Mouse (Mus musculus) T-helper 2 cell (primary cell): Measurements from ENCODE around the gene Tmc1.

Experiments
- in situ Hi-C: fragments of 300-600 bp; cut with MboI, MseI; formaldehyde crosslinking; loops from one replicate; pipeline ENCODE4 v1.15.1; 2025; ENCODE audit warnings: high pct_unique_total_duplicates

Tmc1 gene

GRCm38 (mm10) chr19:20953874-20954273, at the start of gene Tmc1:
TSS of gene Tmc1 (minus strand) at chr19:20954202.
- in situ Hi-C loops: no loop called here

DNA sequence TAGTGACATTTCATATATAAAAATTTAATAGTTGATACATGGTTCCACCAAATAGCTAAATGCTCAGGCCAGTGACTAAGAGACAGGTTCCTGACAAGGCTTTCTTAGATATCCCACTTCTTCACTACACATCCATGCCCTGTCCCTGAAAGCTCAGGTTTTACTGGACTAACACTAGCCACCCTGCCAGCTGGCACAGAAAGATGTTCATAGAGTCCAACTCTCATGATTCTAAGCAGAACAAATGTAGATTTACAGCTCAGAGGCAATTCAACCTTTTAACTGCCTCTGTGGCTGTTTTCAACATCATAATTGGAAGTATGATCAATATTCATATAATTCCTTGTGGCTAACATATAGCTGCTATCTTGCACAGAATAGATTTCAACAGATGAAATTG, 47.5 kb upstream of the Tmc1 start:
- in situ Hi-C loops: no loop called here

GRCm38 (mm10) chr19:20979244-20979643, 25.2 kb upstream of the Tmc1 start:
- in situ Hi-C loops: no loop called here

- in situ Hi-C loops: no loop called here
Observed at GRCm38 (mm10) chr19:20978148-20978547, 24.1 kb upstream of the Tmc1 start.

DNA sequence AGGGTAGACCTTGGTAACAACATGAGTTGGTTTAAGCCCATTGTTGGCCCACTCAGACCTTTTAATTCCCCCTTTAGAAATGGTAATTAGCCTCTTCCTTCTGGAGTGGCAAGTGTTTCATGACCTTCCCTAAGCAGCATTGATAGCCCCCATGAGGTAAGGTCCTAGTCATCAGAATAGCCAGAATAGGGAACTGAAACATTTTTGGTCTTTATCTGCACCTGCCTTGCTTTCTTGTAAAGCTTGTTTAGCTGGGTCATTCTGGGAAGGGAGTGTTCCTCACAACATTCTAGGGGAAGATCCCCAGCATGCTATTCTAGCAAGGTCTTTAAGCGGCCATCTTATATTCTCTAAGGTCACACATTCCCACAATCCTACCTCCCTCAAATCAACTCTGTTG, 17.9 kb upstream of the Tmc1 start:
- in situ Hi-C loops: no loop called here

- in situ Hi-C loops: no loop called here
Observed at GRCm38 (mm10) chr19:20954815-20955214, 813 bp upstream of the Tmc1 start.

- in situ Hi-C loops: no loop called here
Observed at GRCm38 (mm10) chr19:20944446-20944845, 9.6 kb downstream of the Tmc1 start.

- in situ Hi-C loops: no loop called here
Observed at GRCm38 (mm10) chr19:20924282-20924681, 29.7 kb downstream of the Tmc1 start.

GRCm38 (mm10) chr19:20923336-20924211, 30.4 kb downstream of the Tmc1 start:
- in situ Hi-C loops: no loop called here

DNA sequence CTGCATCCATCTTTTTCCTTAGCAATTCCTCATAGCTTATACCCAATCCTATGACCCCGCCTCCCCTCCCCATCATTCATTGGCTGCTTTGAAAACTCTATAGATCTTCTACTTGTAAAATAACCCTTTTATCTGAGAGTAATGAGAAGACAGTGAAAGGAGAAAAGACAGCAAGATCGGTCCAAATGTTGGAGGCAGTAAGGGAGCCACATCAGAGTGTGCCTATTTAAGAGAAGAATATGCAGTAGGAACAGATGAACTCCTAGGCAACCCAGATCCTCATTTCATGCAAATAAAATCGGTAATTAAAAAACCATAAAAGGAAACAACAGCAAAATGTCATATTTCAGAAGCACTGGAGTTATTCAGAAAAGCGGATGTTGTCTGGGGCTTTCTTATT, 35.8 kb downstream of the Tmc1 start:
- in situ Hi-C loops: no loop called here

DNA sequence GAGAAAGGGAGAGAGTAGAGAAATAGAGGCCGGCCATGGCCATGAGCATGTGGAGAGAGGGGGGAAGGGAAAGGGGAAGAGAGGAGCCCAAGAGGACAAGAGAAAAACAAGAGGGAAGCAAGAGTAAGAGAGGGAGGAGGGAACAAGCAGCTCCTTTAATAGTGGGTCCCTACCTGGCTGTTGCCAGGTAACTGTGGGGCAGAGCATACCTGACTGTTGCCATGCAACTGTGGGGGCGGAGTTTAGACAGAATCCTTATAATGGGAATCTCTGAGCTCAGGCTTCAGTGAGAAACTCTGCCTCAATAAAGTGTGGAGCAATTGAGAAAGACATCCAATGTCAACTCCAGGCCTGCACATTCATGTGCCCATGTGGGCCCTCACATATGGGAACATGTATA, 38.9 kb downstream of the Tmc1 start:
- in situ Hi-C loops: no loop called here

GRCm38 (mm10) chr19:20910356-20910755, 43.6 kb downstream of the Tmc1 start:
- in situ Hi-C loops: no loop called here

- in situ Hi-C loops: no loop called here
Observed at GRCm38 (mm10) chr19:20881205-20881604, 72.8 kb downstream of the Tmc1 start.

DNA sequence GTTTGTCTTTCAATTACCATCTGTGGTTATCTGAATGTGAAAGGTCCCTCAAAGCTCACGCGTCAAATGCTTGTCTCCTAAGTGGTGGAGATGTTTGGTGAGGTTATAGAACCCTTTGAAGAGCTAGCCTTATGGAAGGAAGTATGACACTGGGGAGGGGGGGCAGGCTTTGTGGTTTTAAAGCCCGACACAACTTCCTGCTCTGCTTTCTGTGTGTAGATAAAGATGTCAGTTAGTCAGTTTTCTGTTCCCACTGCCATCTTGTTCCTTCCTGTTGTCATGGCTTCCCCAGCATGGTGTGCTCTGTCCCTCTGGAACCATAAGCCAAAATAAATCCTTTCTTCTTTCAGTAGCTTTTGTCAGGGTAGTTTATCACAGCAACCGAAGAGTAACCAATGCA, 78.1 kb downstream of the Tmc1 start:
- in situ Hi-C loops: no loop called here

GRCm38 (mm10) chr19:20861779-20862178, 92.2 kb downstream of the Tmc1 start:
- in situ Hi-C loops: no loop called here

GRCm38 (mm10) chr19:20860270-20860669, 93.7 kb downstream of the Tmc1 start:
- in situ Hi-C loops: no loop called here

- in situ Hi-C loops: no loop called here
Observed at GRCm38 (mm10) chr19:20857819-20858218, 96.2 kb downstream of the Tmc1 start.

DNA sequence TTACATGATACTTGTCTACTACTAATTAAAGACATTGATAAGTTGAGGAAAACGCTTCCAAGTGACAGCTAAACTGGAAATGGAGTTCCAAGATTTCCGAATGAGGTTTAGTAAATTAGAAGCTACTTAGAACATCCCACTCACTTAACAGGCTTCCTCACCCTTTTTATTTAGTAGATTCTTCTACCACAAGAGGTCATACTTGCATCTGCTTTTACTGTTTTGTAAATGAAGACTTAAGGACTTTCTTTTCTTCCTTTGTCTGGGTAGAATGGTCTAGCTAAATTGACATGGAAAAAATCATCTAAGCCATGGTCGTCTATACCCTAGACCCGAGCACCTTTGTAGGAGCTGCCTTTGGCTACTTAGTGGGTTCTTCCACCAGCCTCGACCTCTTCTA, 105.1 kb downstream of the Tmc1 start:
- in situ Hi-C loops: no loop called here

DNA sequence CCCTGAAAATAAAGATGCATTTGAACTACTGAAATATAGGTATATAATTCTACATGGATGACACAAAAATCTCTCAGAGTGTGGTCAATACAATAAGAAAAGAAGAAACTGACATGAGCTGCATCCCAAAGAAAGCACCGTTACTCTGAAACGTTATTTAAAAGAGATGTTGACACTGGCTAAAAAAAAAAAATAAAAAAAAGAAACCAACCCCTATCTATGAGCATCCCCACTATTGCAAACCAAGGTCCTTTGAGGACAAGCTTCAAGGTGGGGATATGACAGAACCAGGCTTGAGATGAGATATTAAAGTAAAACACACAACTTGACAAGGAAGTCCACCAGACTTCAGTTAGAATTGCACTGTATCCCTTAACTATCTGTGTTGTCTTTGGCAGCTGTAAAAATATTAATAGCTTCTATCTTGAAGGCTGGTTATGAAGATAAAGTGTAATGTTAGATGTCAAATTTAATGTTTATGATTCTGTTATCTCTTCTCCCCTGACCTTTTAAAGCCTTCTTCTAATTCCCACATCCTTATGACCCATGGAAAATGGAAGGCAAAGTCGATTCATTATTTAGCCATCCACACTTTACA, 106.4 kb downstream of the Tmc1 start:
- in situ Hi-C loops: no loop called here

GRCm38 (mm10) chr19:20837422-20837821, 116.6 kb downstream of the Tmc1 start:
- in situ Hi-C loops: no loop called here

DNA sequence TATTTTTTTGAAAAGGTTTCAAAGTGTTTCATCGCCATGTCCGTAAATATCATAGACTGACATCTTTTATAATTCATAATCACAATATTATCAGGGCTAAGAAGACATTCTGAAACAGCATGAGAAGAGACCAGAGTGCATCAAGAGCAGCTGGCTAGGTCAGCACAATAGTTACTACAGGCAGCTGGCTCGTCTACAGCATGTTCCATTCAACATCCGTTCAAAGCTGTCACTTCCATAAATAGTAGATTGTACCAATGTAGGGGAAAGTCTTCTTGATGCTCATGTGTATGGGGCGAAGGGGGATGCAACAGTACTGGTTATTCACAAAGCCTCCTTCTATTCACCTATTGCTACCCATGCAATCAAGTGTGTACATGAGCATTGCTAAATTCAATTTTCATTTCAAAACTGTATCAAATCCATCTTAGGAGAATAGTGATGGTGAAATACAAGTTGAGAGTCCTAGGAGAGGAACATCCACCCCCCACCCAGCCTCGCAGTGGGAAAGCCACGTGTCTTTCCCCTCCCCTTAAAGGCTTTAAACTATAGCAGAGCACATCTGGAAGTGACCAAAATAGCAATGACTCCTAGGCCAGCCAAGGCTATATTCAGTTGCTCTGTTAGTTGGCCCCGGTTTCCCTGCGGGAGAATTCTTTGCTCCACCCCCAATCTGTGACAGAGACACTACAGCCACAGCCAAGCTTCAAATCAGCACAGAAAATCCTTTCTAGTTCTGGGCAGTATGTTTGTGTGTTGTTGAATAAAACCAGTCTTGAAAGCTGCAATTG, 117.8 kb downstream of the Tmc1 start:
- in situ Hi-C loops: no loop called here

GRCm38 (mm10) chr19:20834895-20835294, 119.1 kb downstream of the Tmc1 start:
- in situ Hi-C loops: no loop called here
